Mouse (Mus musculus) left cerebral cortex, postnatal 10 days (tissue): Measurements from ENCODE around the gene Calhm6. TPM values are rescaled to one million over a fixed set of nuclear protein-coding genes. Genes with fewer than 3 reads are reported as not detected.
A peak's percentile ranks its signal among the peaks of the same experiment; 100 is the strongest.

ENCODE experiments used
- DNase-seq, 2 experiments: peaks; one replicate each; pipeline ENCODE4 v3.0.0; 2021 to 2022; ENCODE audit warnings: low spot score in 2 of 2, mixed read lengths in 1 of 2; ENCODE audit errors: extremely low spot score in 1 of 2
- intact Hi-C: fragments of 180-260 bp; cut with DNase I; formaldehyde crosslinking; loops from one replicate; pipeline ENCODE4 v1.15.1; 2025
- total RNA-seq, 2 experiments: library from RNA; stranded (reverse); gene quantifications; 2 replicates each; pipeline ENCODE4 v1.2.3; 2021

Gene Calhm6
- total RNA-seq, 2 experiments from 2014 or later, result 0.32 to 0.77 TPM

- intact Hi-C loops, result no loop called here
- no peak for DNase-seq
Observed at GRCm38 (mm10) chr10:34111964-34112738, 15.6 kb downstream of the Calhm6 start.

DNA sequence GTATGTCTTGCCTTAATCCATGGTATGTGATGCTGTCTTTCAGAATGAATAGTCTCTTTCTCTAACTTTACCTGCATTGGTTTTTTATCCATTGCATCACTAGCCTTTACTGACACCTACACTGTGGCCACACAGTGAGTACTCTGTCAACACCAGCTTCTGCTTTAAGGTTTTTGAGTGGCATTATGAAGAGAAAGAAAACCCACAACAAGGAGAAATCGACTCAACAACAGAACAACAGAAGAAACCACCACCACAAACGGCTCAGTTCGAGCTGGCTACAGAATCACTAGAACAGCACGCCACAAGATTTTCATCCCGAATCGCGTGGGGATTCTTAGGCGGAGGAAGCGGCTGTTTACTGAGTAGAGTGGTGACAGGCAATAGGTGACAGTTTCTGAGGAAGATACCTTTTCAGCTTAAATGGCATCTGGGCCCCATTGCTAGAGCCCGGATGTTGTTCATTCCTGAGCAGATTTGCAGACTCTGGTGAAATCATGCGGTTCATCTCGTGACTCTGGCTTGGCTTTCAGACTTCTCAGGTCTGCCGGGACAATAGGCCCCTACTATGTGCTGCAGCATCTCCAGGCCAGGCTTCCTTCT, 16.8 kb downstream of the Calhm6 start:
- no peak for DNase-seq
- intact Hi-C loops, result no loop called here

DNA sequence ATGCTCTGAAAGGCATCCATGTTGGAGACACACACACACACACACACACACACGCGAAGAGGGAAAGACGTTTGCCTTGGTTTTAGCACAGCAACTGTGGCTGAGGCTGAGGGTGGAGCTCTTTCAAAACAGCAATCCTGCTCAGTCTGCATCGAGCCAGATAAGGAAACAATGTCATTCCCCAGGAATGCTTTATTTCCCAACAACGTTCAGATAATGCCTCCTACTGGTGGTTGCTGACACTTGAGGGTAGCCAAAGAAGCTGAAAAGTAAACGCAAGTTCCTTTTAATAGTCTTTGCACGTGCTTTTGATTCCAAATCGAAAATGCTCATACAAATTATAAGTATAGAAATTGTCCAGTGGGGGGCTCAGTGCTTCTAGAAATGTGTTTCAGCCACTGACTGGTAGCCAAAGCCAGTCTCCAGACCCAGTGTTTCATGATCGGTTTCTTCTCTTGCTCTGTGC, 31.3 kb downstream of the Calhm6 start, which contains the start of gene Calhm5:
Calhm5 (minus strand) TSS at position 102 of the 466 bp plus-strand sequence.
- intact Hi-C loops, result loop anchor here (10.0 kb wide), 1 partner anchor 178 kb away; no protein-coding TSS in a partner anchor
- DNase-seq, result peak; percentile 28 to 50

DNA sequence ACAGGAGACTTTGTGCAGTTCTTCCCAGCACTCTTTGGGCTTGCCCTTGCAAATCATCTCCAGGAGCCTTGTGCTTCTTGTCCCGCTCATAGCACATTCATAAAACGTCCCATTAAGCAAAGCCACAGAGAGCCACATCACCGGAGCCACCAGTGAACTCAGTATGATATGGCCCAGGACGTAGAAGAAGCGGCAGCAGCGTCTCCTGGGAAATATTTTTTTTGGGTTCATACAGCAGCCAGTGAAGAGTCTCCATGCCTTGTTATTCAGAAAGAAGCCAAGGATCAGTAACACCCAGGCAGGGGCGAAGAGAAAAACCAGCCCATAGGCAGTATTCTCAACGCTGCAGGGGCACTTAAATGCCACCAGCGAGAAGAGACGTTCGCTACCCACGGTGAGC, 31.8 kb downstream of the Calhm6 start:
- intact Hi-C loops, result loop anchor here (2.0 to 10.0 kb wide), 2 partner anchors 59 to 179 kb away; partner anchors contain the start of gene Trappc3l
- DNase-seq, result no peak

DNA sequence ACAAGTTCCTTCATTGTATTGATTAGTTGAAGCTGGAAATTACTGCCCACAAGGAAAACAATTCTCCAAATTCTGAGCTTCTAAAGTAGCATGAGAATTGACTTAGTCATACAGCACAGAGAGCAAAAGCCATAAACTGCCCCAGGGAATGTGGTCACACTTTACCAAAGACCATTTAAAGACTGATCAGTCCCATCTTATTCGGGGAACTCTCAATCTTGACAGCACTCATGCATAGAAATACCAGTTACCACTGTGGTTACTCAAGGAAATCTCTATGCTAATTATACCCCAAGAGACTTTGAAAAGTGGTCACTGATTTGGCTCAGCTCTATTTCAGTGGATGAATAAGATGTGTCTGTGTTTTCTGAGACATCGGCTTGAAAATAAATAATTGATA, 32.6 kb downstream of the Calhm6 start:
- intact Hi-C loops, result loop anchor here (2.0 to 10.0 kb wide), 2 partner anchors 58 to 180 kb away; partner anchors contain the start of gene Trappc3l
- DNase-seq, result no peak

- intact Hi-C loops, result loop anchor here (10.0 kb wide), 1 partner anchor 183 kb away; no protein-coding TSS in a partner anchor
- peak in 1 of 2 experiments; percentile 56 for DNase-seq
Observed at GRCm38 (mm10) chr10:34091888-34092287, 35.9 kb downstream of the Calhm6 start.

- DNase-seq, result no peak
- intact Hi-C loops, result loop anchor here (10.0 kb wide), 1 partner anchor 184 kb away; no protein-coding TSS in a partner anchor
Observed at GRCm38 (mm10) chr10:34090481-34090880, 37.3 kb downstream of the Calhm6 start.

GRCm38 (mm10) chr10:34089517-34089916, 38.3 kb downstream of the Calhm6 start:
- intact Hi-C loops, result no loop called here
- no peak for DNase-seq

- intact Hi-C loops, result no loop called here
- no peak for DNase-seq
Observed at GRCm38 (mm10) chr10:34088515-34088914, 39.3 kb downstream of the Calhm6 start.

DNA sequence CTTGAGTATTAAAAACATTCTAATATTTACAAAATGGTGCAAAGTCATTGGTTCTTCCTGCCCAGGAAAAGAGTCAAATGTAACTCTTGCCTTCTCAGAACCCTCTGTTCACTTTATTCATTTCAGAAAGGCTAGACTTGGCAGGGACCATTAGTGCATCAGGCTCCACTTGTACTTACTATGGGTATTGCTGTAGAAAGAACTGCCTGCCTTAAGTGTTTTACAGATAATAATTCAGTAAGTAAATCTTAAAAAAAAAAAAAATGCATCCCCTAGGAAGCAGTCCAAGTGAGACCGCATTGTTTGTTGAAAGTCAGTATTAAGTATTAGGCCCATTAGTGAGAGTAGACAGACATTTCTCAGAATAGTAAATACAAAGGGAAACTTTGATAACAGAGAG, 41.3 kb downstream of the Calhm6 start:
- DNase-seq, result no peak
- intact Hi-C loops, result no loop called here

Other genes starting within 250 kb of the Calhm6 start
- gene Rsph4a, start 222.9 kb downstream of the Calhm6 start, total RNA-seq, result 1 to 10 TPM; 3.6 to 4.5 TPM
- gene Zup1, start 176.7 kb downstream of the Calhm6 start, total RNA-seq, result 10 to 100 TPM; 13.2 to 15.0 TPM
- 100 to 1,000 TPM; 102 to 104 TPM for gene Rwdd1, start 108.4 kb downstream of the Calhm6 start, total RNA-seq
- 1 to 10 TPM in 1 of 2 experiments, under 1 TPM in 1; 0.28 to 1.1 TPM for gene Trappc3l, start 90.4 kb downstream of the Calhm6 start, total RNA-seq
- gene Calhm4, start 83.7 kb downstream of the Calhm6 start, total RNA-seq, result not detected
- gene Calhm5, start 31.5 kb downstream of the Calhm6 start, total RNA-seq, result 1 to 10 TPM; 1.6 to 1.7 TPM
- gene Dse, start 79.7 kb upstream of the Calhm6 start, total RNA-seq, result 10 to 100 TPM in 1 of 2 experiments, 1 to 10 TPM in 1; 6.0 to 10.5 TPM
- 100 to 1,000 TPM; 103 to 105 TPM for gene Tspyl1, start 154.2 kb upstream of the Calhm6 start, total RNA-seq
- 100 to 1,000 TPM; 335 to 337 TPM for gene Tspyl4, start 169.5 kb upstream of the Calhm6 start, total RNA-seq